Mouse (Mus musculus) CH12.LX (cell line): ENCODE data around the gene Gm4027. TPM values are rescaled to one million over a fixed set of nuclear protein-coding genes. Genes with fewer than 3 reads are reported as not detected.
"Not testable (repeated sequence)": the region's sequence is repeated elsewhere in the genome, so short reads cannot be mapped to it uniquely, and the experiment has no call there.

ENCODE experiments used
- DNase-seq: peaks from one replicate; pipeline ENCODE4 v3.0.0-alpha.2; 2013; ENCODE audit errors: extremely low read depth
- H3K27ac ChIP-seq: 2 replicates; pipeline ENCODE4 v1.5.1; 2012; ENCODE audit warnings: low read depth, mild to moderate bottlenecking, control low read depth, moderate library complexity; ENCODE audit not compliant: insufficient read depth
- H3K27me3 ChIP-seq: replicated peaks from 2 replicates; pipeline ENCODE3; 2012; ENCODE audit warnings: inconsistent platforms
- H3K36me3 ChIP-seq, 2 experiments: replicated peaks in 1 of 2; 2 replicates each; pipeline versions ENCODE3 to v1.6.1; 2012; ENCODE audit warnings: inconsistent platforms in 1 of 2, low read length in 1 of 2, mild to moderate bottlenecking in 1 of 2, mixed read lengths in 1 of 2, moderate library complexity in 1 of 2; ENCODE audit not compliant: control insufficient read depth in 1 of 2, insufficient read depth in 1 of 2
- H3K4me1 ChIP-seq, 2 experiments: 2 replicates each; pipeline ENCODE4 v1.6.1; 2012; ENCODE audit warnings: inconsistent platforms in 1 of 2, moderate library complexity in 1 of 2; ENCODE audit not compliant: insufficient read depth in 2 of 2, control insufficient read depth in 1 of 2
- H3K4me2 ChIP-seq: 2 replicates; pipeline ENCODE4 v1.6.1; 2012; ENCODE audit warnings: low read depth, mild to moderate bottlenecking, control low read depth; ENCODE audit not compliant: poor library complexity, insufficient read depth, severe bottlenecking
- H3K4me3 ChIP-seq, 3 experiments: fragments of 150-350 bp in 1 of 3; sonication (generic) in 1 of 3; replicated peaks in 1 of 3; 2 replicates each; pipeline versions ENCODE3 to v1.5.1; 2011 to 2012; ENCODE audit warnings: low read depth in 2 of 3, low read length in 2 of 3, mild to moderate bottlenecking in 2 of 3, moderate library complexity in 2 of 3, control low read depth in 1 of 3, improper control_type of control experiment in 1 of 3, inconsistent platforms in 1 of 3, mixed read lengths in 1 of 3; ENCODE audit not compliant: poor library complexity in 1 of 3
- H3K79me2 ChIP-seq: replicated peaks from 2 replicates; pipeline ENCODE4 v1.6.1; 2012; ENCODE audit warnings: mild to moderate bottlenecking, moderate library complexity; ENCODE audit not compliant: control insufficient read depth, poor library complexity, insufficient read depth, severe bottlenecking; ENCODE audit errors: extremely low read depth
- H3K9ac ChIP-seq: 2 replicates; pipeline ENCODE4 v1.6.1; 2012; ENCODE audit warnings: low read depth, mild to moderate bottlenecking, control low read depth, moderate library complexity; ENCODE audit not compliant: insufficient read depth
- H3K9me3 ChIP-seq: replicated peaks from 2 replicates; pipeline ENCODE3; 2012; ENCODE audit warnings: low read length, inconsistent platforms, mixed read lengths
- dilution Hi-C: fragments of 300-500 bp; cut with MboI; formaldehyde crosslinking; loops from 2 replicates; pipeline ENCODE4 v1.14.3; 2020; ENCODE audit warnings: low sequenced_read_pairs; ENCODE audit not compliant: extremely low pct_unique_long_range_greater_than_20kb, extremely low pct_ligation_motif_present
- in situ Hi-C: fragments of 300-500 bp; cut with MboI; formaldehyde crosslinking; loops from 3 replicates; pipeline ENCODE4 v1.14.3; 2019; ENCODE audit warnings: low sequenced_read_pairs, low pct_ligation_motif_present, low pct_unique_long_range_greater_than_20kb, mixed read lengths
- polyA plus RNA-seq: library from polyadenylated mRNA; unstranded; fragments of >175 nt; gene quantifications from 2 replicates; pipeline ENCODE4 v1.2.1, GENCODE M21; 2012; ENCODE audit warnings: low read depth; ENCODE audit not compliant: insufficient read length
- total RNA-seq, 2 experiments: library from RNA; depleted of rRNA; stranded (reverse); fragments of 300-350 nt in 1 of 2; fragments of >200 nt in 1 of 2; gene quantifications; 2 replicates each; pipeline ENCODE4 v1.2.3; 2012 to 2014

Gene Gm4027
- total RNA-seq (2012; rRNA removed) (0.08 TPM in 1 of 2 replicates, not detected in the other), total RNA-seq (2014; rRNA removed) (not detected in 2 replicates), polyA plus RNA-seq (not detected in 2 replicates)

GRCm38 (mm10) chr12:87618569-87618968 lies at the start of gene Gm4027:
TSS of gene Gm4027 (plus strand) at chr12:87618869.
- H3K27ac ChIP-seq, H3K27me3 ChIP-seq, H3K79me2 ChIP-seq, H3K4me2 ChIP-seq, dilution Hi-C loops, H3K36me3 ChIP-seq, H3K9me3 ChIP-seq, H3K4me1 ChIP-seq, in situ Hi-C loops, H3K4me3 ChIP-seq, DNase-seq, H3K9ac ChIP-seq: not testable (repeated sequence)

- H3K4me3 ChIP-seq, in situ Hi-C loops, H3K27me3 ChIP-seq, H3K4me2 ChIP-seq, H3K79me2 ChIP-seq, dilution Hi-C loops, DNase-seq, H3K27ac ChIP-seq, H3K9ac ChIP-seq, H3K4me1 ChIP-seq, H3K9me3 ChIP-seq, H3K36me3 ChIP-seq: not testable (repeated sequence)
Measured at GRCm38 (mm10) chr12:87601388-87601787, 17.3 kb upstream of the Gm4027 start.

DNA sequence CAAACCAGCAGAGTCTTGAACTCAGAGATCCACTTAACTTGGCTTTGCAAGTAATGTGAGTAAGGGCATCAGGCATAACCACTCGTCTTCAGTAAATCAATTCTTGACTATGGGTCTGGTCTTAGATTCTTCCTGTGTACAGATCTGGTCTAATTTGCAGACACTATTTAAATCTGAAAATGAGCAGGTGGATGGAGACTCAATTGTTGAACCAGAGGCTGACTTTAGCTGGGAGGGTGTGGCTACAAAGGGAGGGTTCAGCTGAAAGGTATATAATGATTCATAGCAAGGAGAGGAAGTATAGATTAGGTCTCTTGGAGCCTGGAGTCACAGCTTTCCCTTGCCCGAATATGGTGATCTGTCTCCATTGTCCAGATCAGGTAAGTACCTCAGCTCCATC lies 16.3 kb upstream of the Gm4027 start, which contains the start of gene Oog1:
Oog1 (plus strand) TSS at position 301 of the 400 bp plus-strand sequence.
- H3K27me3 ChIP-seq, in situ Hi-C loops, H3K4me1 ChIP-seq, H3K9ac ChIP-seq, H3K4me2 ChIP-seq, H3K79me2 ChIP-seq, H3K36me3 ChIP-seq, H3K4me3 ChIP-seq, dilution Hi-C loops, H3K9me3 ChIP-seq, H3K27ac ChIP-seq, DNase-seq: not testable (repeated sequence)

GRCm38 (mm10) chr12:87644520-87644919 lies 25.9 kb downstream of the Gm4027 start, which contains the start of gene Gm16381:
TSS of gene Gm16381 (minus strand) at chr12:87644620.
- dilution Hi-C loops, DNase-seq, H3K27ac ChIP-seq, H3K36me3 ChIP-seq, H3K4me2 ChIP-seq, H3K9me3 ChIP-seq, H3K9ac ChIP-seq, H3K4me3 ChIP-seq, H3K27me3 ChIP-seq, in situ Hi-C loops, H3K4me1 ChIP-seq, H3K79me2 ChIP-seq: not testable (repeated sequence)

DNA sequence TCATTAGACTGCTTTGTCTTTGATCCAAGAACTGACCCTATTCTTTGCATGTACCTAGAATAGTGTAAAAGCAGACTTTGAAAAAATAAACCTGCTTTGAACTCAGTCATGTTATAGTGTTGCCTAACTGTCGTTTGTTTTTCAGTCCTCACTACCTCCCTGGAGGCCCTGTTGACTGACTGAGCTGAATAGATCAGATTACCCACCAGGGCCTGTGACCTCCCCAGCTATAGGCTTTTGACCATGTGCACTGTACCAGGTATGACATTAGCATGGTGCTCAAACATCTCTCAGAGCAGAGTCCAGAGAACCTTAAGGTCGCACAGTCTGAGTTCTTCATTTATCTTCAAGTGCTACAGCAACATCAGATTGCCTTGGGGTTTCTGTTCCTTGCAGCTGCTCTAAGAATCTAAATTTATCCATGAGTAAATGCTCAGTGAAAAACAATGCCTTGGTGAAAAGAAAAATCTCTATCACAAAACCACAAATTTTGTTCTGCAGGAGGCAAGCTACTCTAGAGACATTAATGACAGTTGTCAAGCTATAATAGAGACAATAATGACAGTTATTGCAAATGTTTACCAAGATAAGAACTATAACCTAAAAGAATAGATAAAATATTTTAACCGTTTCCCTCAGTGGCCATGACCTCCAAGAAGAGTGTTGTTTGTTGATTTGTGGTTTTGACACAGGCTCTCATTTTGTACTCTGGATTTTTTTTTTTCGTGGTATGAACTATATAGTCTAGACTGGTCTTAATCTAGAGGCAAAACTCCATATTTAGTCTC lies 34.4 kb downstream of the Gm4027 start:
- in situ Hi-C loops, H3K9ac ChIP-seq, H3K36me3 ChIP-seq, H3K9me3 ChIP-seq, H3K4me3 ChIP-seq, H3K27ac ChIP-seq, H3K27me3 ChIP-seq, H3K4me1 ChIP-seq, H3K79me2 ChIP-seq, DNase-seq, H3K4me2 ChIP-seq, dilution Hi-C loops: not testable (repeated sequence)
